Mouse (Mus musculus) midbrain, embryonic 16.5 days (tissue): ENCODE results near the gene Smarca5. TPM values are rescaled to one million over a fixed set of nuclear protein-coding genes. Genes with fewer than 3 reads are reported as not detected.

Experiments used
- ATAC-seq: fragments of 200-750 bp; cut with Nextera tagmentation; 2 replicates; pipeline ENCODE4 v1.8.0; 2017; ENCODE audit warnings: moderate TSS enrichment
- H3K27ac ChIP-seq: fragments of 300-500 bp; sonication (generic); 2 replicates; pipeline ENCODE4 v1.5.1; 2014; ENCODE audit warnings: mild to moderate bottlenecking, low read length, mixed read lengths
- H3K27me3 ChIP-seq: fragments of 300-500 bp; sonication (generic); 2 replicates; pipeline ENCODE4 v1.6.1; 2014; ENCODE audit warnings: low read depth, low read length, mixed read lengths; ENCODE audit not compliant: control insufficient read depth, insufficient read depth
- H3K36me3 ChIP-seq: fragments of 300-500 bp; sonication (generic); 2 replicates; pipeline ENCODE4 v1.6.1; 2014; ENCODE audit warnings: mild to moderate bottlenecking, low read length, moderate library complexity, mixed read lengths; ENCODE audit not compliant: control insufficient read depth, insufficient read depth
- H3K4me1 ChIP-seq: fragments of 300-500 bp; sonication (generic); 2 replicates; pipeline ENCODE4 v1.6.1; 2014; ENCODE audit warnings: mild to moderate bottlenecking, low read length, mixed read lengths; ENCODE audit not compliant: control insufficient read depth, insufficient read depth
- H3K4me2 ChIP-seq: fragments of 300-500 bp; sonication (generic); 2 replicates; pipeline ENCODE4 v1.6.1; 2014; ENCODE audit warnings: mild to moderate bottlenecking, low read length, mixed read lengths
- H3K4me3 ChIP-seq: fragments of 300-500 bp; sonication (generic); 2 replicates; pipeline ENCODE4 v1.5.1; 2014; ENCODE audit warnings: low read depth, mild to moderate bottlenecking, low read length, moderate library complexity, mixed read lengths
- H3K9ac ChIP-seq: fragments of 300-500 bp; sonication (generic); 2 replicates; pipeline ENCODE4 v1.6.1; 2014; ENCODE audit warnings: low read depth, low read length, mixed read lengths
- H3K9me3 ChIP-seq: fragments of 300-500 bp; sonication (generic); replicated peaks from 2 replicates; pipeline ENCODE4 v1.6.1; 2014; ENCODE audit warnings: mild to moderate bottlenecking, low read length, mixed read lengths; ENCODE audit not compliant: control insufficient read depth, poor library complexity, severe bottlenecking
- WGBS: fragments of 180-500 bp; shearing (Covaris S2); extraction: QIAGEN DNeasy Blood & Tissue Kit; methylation state at CpG from one replicate; pipeline ENCODE4 v1.1.7; 2014; 5-methylcytosine and 5-hydroxymethylcytosine counted together
- polyA plus RNA-seq: library from polyadenylated mRNA; unstranded; fragments of >200 nt; fragmentation: Nextera tagmentation; extraction: Ambion mirVana; gene quantifications from 2 replicates; pipeline ENCODE4 v1.2.1, GENCODE M21; 2015

Smarca5 gene
- polyA plus RNA-seq, 1 experiment from 2014 or later, result 32.8 TPM

DNA sequence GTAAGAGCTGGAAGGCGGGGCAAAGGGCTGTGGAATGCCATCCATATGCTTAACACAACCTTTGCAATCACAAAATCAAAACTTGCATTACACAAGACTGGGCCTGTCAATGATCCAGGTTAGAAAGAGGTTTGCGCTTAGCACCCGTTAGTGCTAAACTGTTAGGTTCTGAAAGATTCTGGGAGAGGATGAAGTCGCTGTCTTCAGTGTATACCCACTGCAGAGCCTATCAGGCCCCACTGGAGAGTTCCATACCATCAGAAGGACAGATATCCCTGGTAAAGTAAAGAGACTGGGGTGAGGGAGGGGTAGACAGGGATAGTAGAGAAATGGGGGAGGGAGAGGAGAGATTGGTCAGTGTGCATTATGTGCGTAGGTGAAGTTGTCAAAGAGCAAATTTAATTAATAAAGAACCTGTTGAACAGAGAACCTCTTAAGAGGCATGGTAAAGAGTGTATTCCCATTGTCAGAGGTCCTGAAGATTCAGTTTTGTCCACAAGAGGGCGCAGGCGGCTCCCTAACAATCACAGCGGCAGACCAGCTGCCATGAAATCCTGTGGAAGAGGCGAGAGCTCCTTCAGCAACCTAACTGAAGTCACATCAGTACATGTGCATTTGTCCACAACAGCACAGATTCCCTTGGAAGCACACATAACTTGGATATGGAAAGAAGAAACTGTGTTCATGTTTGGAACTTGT, 13.9 kb upstream of the Smarca5 start:
- Histone ChIP-seq H3K27me3 (no peaks in the 10 kb centered on the region), H3K4me2 (no peak overlapping the region), H3K4me1 (no peaks in the 10 kb centered on the region), H3K4me3 (no peak overlapping the region), H3K9me3 (no peaks in the 10 kb centered on the region), H3K36me3 (no peaks in the 10 kb centered on the region), H3K27ac (no peak overlapping the region), H3K9ac (no peak overlapping the region)
- ATAC-seq, result peak; percentile 92
- 27% methylated on average over 9 of the region's 9 CpGs for WGBS

DNA sequence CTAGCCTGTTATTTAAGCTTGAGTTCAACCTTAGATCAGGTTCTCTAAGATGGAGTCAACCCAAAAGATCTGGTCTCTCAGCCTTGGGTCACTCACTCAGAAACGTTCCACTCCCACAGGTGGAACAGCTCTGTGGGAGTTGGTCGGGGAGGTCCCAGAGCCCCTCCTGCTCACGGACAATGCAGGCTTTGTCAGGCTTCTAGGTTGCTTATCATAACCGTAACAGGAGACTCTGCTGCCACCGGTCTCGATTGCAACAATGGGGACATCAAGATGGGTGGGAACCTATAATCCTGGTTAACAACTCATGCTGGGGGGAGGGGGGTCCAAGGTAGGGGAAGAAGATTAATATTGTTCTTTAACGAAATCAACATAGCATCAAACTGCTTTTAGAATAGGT, 13.1 kb upstream of the Smarca5 start:
- Histone ChIP-seq H3K27ac (no peak overlapping the region), H3K4me1 (no peaks in the 10 kb centered on the region), H3K9ac (no peak overlapping the region), H3K4me3 (no peak overlapping the region), H3K27me3 (no peaks in the 10 kb centered on the region), H3K4me2 (no peak overlapping the region), H3K9me3 (no peaks in the 10 kb centered on the region), H3K36me3 (no peaks in the 10 kb centered on the region)
- ATAC-seq, result no peak
- 61% methylated on average over 7 of the region's 7 CpGs for WGBS

- Histone ChIP-seq H3K27me3 (no peaks in the 10 kb centered on the region), H3K36me3 (no peaks in the 10 kb centered on the region), H3K9me3 (no peaks in the 10 kb centered on the region), H3K4me1 (no peaks in the 10 kb centered on the region), H3K9ac (no peak overlapping the region), H3K27ac (no peak overlapping the region), H3K4me3 (no peak overlapping the region), H3K4me2 (no peak overlapping the region)
- no peak for ATAC-seq
- 92% methylated on average over 4 of the region's 4 CpGs for WGBS
Observed at GRCm38 (mm10) chr8:80749091-80749490, 9.8 kb upstream of the Smarca5 start.

DNA sequence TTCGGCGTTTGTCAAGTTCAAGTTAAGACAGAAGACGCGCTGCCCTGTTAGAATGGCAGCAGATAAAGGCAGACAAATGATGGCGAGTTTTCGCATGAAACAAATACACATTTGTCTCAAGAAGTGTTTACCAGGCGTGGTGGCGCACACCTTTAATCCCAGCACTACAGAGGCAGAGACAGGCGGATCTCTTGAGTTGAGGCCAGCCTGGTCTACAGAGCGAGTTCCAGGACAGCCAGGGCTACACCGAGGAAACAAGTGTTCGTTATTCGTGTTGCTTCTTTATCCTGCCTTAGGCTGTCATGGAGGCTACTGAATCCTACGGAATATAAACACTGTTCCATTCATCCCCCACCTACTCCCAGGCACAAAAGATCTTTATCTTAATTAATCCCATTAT, 635 bp upstream of the Smarca5 start:
- Histone ChIP-seq H3K36me3 (peaks cover 5% of the 10 kb centered on the region; the same call in 1 of the 2 replicates), H3K9ac (peak overlapping the region; percentile 65), H3K27me3 (no peaks in the 10 kb centered on the region), H3K9me3 (no peaks in the 10 kb centered on the region), H3K4me3 (peak overlapping the region; percentile 60), H3K4me2 (peak overlapping the region; percentile 51), H3K4me1 (peaks cover 9% of the 10 kb centered on the region), H3K27ac (peak overlapping the region; percentile 93)
- 13% methylated on average over 14 of the region's 14 CpGs for WGBS
- ATAC-seq, result peak; percentile 66

GRCm38 (mm10) chr8:80738388-80739154, 726 bp downstream of the Smarca5 start:
- H3K4me2 ChIP-seq, result peak overlapping the region; percentile 95
- WGBS, result under 1% methylated on average over 64 of the region's 84 CpGs
- H3K4me1 ChIP-seq, result peaks cover 9% of the 10 kb centered on the region
- peak overlapping the region; percentile 87 for H3K9ac ChIP-seq
- H3K9me3 ChIP-seq, result no peaks in the 10 kb centered on the region
- H3K36me3 ChIP-seq, result peaks cover 5% of the 10 kb centered on the region; the same call in 1 of the 2 replicates
- H3K27ac ChIP-seq, result peak overlapping the region; percentile 95
- peak; percentile 82 for ATAC-seq
- H3K27me3 ChIP-seq, result no peaks in the 10 kb centered on the region
- peak overlapping the region; percentile 84 for H3K4me3 ChIP-seq

GRCm38 (mm10) chr8:80738046-80738387, 1.3 kb downstream of the Smarca5 start:
- Histone ChIP-seq H3K9ac (peak overlapping the region; percentile 87), H3K36me3 (peaks cover 7% of the 10 kb centered on the region; the same call in 1 of the 2 replicates), H3K27me3 (no peaks in the 10 kb centered on the region), H3K27ac (peak overlapping the region; percentile 95), H3K4me3 (peak overlapping the region; percentile 84), H3K4me1 (peaks cover 9% of the 10 kb centered on the region), H3K4me2 (peak overlapping the region; percentile 95), H3K9me3 (no peaks in the 10 kb centered on the region)
- 0% methylated on average over 5 of the region's 5 CpGs for WGBS
- ATAC-seq, result no peak

GRCm38 (mm10) chr8:80732326-80732725, 7.0 kb downstream of the Smarca5 start:
- no peak overlapping the region for H3K4me3 ChIP-seq
- no peak overlapping the region for H3K27ac ChIP-seq
- H3K9me3 ChIP-seq, result no peaks in the 10 kb centered on the region
- H3K4me1 ChIP-seq, result peaks cover 2% of the 10 kb centered on the region; the same call in 1 of the 2 replicates
- peaks cover 18% of the 10 kb centered on the region for H3K36me3 ChIP-seq
- no peaks in the 10 kb centered on the region for H3K27me3 ChIP-seq
- no peak overlapping the region for H3K4me2 ChIP-seq
- H3K9ac ChIP-seq, result no peak overlapping the region
- no peak for ATAC-seq

GRCm38 (mm10) chr8:80714461-80714860, 24.8 kb downstream of the Smarca5 start:
- Histone ChIP-seq H3K4me3 (no peak overlapping the region), H3K9me3 (no peaks in the 10 kb centered on the region), H3K9ac (no peak overlapping the region), H3K4me2 (no peak overlapping the region), H3K27me3 (no peaks in the 10 kb centered on the region), H3K27ac (no peak overlapping the region), H3K4me1 (no peaks in the 10 kb centered on the region), H3K36me3 (peaks cover 26% of the 10 kb centered on the region)
- no peak for ATAC-seq
- 88% methylated on average over 1 of the region's 1 CpGs for WGBS
